Mouse (Mus musculus) right cerebral cortex, adult 2 months (tissue): Measurements from ENCODE around the gene Fxr2.

Experiments used
- DNase-seq, 2 experiments: peaks; one replicate each; pipeline ENCODE4 v3.0.0; 2021 to 2022; ENCODE audit warnings: low spot score in 2 of 2

Gene Fxr2

DNA sequence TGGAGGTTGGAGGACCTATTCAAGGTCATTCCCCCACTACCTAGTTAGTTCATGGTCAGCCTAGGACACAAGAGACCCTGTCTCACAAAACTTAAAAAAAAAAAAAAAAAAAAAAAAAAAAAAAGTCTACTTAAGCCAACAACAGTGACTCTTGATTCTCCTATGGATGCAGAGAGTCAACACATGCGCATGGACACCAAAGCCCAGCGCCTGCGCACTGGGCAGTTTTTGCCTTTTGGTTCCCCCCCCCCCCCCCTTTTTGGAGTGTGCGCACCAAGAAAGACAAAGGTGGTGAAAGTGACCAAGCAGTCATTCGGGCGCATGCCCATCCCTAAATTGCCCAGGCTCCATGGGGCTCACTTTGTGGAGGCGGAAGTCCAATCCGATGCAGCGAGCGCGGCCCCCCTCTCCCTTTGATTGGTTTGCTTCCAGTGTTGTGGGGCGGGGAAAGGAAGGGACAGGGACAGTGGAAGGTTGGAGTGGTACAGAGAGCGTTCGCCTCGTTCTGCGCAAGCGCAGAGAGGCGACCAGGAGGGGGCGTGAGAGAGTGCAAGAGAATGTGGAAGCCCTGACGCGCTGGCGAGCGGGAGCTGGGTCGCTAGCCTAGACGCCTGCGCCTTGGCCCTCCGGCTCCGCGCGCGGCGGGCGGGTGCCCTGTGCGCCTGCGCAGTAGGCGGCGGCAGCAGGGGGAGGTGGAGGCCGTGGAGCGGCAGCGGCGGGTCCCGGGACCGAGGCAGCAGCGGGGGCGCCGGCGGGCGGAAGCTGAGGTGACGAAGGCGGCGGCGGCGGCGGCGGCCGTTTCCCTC, at the start of gene Fxr2:
TSS of gene Fxr2 (plus strand) at position 707 of the 806 bp plus-strand sequence.
- peak; percentile 100 for DNase-seq

DNA sequence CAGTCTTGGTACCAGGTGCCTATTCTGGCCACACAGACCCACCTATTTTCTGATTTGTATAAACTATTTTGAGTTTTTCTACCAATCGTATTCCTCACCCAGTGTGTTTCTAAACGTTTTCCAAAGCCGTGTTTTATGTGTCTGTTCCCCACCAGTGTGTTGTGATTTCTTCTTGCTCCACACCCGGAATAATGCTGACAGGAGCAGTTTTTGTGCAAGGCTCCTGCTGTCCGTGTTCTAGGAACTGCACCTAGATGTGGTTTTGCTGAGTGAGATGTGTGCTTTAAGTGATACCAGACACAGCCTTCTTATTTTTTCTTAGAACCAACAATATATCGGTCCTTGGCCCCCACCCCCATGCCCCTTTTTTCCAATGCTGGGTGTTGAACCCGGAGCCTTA, 48.8 kb upstream of the Fxr2 start:
- DNase-seq, result no peak

DNA sequence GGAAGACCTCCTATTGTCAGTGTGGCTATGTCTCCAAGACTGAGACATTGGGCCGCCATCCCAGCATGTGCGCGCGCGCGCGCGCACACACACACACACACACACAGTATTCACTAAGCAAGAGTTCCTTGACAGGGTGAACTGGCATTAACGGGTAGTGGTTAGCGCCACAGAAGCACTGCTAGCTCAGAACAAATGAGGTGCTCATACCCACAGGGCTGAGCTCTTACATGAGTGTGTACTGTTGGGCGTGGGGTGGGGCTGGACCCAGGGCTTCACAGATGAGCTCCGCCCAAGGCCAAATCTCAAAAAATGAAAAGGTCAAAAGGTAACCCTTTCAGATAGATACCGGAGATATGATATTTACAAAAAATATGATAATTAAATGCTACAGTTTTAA, 47.9 kb upstream of the Fxr2 start:
- no peak for DNase-seq

DNA sequence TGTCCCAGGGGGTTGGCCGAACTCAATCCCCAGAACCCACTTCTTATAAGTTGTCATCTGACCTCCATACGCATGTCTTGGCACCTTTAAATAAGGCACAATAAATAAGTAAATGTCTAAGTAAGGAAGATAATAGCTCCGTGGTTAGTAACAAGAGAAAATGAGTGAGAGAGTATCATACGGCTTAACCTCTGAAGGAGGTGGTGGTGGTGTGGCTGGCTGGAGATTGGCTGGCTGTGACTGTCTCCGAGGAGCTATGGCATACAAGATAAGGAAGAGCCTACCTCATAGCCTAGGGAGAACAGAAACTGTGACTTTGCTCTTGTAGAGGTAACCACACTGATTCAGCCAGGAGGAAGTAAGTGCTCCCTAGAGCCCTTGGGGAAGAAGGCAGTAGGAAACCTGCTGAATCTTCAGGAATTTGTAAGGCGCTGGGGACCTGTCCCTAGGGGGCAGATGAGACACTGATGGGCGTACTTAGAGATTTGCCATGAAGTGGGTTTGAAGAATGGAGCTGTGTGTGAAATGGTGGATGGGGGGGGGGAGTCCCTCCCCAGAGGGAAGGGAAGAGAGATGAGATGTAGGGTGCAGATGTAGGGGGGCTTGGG, 47.0 kb upstream of the Fxr2 start:
- no peak for DNase-seq

DNA sequence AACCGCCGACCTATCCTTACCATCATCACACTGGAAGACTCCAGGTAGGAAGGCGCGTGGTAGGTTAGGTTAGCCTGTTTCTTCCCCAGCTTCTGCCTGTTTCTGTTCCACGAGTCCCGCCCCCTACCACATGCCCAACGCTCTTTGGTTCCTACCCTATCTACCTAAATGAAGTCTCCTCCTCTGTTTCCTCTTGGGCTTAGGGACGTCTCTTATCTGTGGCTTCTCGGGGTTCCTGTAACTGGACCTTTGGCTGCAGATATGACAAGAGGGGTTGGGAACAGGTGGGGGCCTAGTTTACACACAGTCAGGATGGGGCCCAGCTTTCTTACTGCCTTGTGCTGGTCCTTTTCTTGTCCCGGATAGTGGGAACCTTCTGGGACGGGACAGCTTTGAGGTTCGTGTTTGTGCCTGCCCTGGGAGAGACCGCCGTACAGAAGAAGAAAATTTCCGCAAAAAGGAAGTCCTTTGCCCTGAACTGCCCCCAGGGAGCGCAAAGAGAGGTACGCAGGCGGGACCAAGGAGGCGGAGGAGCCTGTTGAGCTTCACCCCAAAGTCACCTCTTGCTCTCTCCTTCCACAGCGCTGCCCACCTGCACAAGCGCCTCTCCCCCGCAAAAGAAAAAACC, 43.5 kb upstream of the Fxr2 start:
- DNase-seq, result no peak

DNA sequence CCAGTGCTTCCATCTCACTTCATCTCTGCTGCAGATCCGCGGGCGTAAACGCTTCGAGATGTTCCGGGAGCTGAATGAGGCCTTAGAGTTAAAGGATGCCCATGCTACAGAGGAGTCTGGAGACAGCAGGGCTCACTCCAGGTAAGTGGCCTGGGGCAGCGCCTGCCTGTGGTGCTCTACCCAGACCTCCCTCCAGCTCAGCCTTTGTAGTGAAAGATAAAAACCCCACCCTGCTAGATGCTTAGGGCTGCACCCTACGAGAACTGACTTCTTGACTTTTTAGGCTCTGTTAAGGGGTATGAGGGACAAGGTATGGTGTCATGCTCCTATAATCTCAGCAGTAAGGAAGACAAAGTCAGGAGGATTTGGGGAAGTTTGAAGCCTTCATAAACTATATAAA, 42.2 kb upstream of the Fxr2 start:
- DNase-seq, result no peak

DNA sequence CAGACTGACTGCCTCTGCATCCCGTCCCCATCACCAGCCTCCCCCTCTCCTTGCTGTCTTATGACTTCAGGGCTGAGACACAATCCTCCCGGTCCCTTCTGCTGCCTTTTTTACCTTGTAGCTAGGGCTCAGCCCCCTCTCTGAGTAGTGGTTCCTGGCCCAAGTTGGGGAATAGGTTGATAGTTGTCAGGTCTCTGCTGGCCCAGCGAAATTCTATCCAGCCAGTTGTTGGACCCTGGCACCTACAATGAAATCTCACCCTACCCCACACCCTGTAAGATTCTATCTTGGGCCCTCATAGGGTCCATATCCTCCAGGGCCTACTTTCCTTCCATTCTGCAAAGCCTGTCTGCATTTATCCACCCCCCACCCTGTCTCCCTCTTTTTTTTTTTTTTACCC, 41.4 kb upstream of the Fxr2 start:
- no peak for DNase-seq

DNA sequence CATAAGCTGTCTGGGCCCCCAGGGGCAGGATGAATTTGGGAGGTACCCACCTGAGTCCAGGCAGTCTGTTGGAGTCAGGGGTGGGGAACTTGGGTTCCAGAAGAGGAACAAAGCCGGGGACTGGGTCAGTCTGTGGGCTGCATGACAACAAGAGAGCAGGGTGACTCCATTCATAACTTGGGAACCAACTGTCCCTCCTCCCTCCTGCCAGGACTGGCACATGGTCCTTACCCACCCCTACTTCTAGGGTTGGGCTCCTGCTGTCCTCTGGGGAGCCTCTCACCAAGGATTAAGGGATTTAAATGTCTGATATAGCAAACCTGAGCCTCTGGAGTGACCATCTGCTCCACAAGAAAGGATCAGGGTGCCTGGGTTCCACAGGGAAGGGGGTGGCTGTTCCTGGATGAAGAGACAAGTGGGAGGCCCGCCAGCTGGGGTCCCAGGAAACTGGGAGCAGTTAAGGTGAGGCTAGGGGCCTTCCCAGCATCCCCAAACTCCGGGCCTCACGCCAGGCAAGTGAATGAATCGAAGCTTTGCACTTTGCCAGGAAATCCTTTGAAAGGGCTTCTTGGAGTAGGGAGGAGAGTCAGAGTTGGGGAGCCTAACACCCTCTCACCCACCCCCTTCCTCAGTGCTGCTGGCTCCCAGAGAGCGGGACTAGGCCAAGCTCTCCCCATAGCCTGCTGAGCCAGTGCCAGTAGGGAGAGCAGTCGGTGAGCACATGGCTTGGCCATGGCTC, 40.7 kb upstream of the Fxr2 start:
- DNase-seq, result peak; percentile 57 to 71

DNA sequence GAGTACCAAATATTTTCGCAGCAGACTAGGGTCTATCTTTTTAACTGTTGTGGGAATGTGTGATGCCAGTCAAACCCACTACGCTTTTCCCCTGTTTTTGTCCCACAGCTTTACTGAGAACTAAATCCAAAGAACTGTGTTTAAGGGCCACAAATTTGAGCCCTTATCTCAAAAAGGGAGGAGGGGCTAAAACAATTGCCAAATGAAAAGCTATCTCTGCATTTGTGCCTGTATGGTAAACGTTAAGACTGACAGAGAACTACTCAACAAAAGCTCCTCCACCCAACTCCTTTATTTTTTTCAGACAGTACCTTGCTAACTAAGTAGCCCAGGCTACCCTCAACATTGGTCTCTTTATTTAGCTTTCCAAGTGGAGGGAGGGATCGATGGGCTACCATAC, 40.0 kb upstream of the Fxr2 start:
- DNase-seq, result no peak

DNA sequence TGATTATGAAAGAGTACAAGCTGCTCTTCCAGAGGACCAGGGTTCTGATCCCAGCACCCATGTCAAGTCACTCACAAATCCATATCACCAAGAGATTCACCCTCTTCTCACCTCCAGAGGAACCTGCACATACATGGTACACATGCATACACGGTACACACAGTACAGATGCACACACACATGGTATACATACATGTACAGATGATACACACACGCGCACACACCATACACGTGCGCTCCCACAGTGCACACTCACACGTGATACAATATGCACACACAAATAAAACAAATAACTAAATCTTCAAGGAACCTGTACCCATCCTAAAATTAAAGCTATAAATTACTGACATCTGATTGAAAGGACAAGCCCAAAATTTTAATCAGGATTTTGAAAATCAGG, 37.9 kb upstream of the Fxr2 start:
- DNase-seq, result no peak

DNA sequence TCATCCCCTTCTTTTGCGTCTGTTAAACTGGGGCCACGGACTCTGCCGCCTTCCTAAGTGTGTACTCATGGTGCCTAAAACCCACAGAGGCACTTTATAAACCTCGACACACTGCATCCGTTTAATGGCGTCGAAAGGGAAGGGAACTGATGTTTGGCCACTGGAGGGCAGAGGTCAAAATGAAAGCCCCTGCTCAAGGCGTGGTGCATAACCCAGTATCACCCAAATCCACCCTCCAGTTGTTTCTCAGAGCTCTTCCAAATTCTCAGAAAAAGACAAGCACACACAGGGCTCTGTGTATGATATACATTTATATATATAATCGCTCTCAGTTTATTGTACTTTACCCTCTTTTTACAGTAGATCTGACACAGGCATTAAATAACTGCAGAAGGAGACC, 33.4 kb upstream of the Fxr2 start:
- no peak for DNase-seq

DNA sequence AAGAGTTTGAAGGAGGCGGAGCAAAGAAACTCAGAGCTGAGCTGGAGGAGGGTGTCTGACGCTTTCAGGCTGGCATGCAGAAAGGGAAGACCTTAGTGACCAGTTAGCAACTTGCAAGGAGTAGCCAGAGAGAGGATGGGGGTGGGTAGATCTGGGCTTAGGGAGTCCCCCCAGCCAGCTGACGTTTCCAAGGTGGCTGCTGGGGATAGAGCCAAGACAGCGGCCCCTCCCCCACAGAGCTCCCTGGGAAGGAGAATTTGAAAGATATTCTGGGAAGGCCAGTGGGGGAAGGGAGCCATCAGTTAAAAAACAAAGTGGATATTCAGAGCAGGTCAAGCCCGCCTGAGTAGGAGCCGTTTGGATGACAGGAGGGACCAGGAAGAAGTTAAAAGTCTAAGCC, 32.7 kb upstream of the Fxr2 start:
- peak; percentile 72 to 74 for DNase-seq

DNA sequence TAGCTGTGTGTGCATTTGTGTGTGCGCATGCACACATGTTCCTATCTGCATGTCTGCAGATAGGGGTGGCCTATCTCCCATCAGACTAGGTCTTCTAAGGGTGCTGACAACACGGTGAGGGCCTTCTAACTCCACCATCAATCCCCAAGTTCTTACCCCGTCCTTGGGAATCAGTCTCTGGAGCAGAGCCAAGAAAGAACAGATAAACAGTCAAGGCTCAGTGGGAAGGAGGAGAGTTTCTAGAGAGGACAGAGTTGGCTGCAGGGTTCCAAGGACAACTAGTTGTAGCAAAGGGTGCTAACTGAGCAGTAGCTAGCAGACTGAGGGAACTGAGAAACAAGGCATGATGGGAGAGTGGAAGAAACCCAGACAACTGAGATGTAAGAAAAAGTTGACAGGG, 31.0 kb upstream of the Fxr2 start:
- DNase-seq, result no peak

DNA sequence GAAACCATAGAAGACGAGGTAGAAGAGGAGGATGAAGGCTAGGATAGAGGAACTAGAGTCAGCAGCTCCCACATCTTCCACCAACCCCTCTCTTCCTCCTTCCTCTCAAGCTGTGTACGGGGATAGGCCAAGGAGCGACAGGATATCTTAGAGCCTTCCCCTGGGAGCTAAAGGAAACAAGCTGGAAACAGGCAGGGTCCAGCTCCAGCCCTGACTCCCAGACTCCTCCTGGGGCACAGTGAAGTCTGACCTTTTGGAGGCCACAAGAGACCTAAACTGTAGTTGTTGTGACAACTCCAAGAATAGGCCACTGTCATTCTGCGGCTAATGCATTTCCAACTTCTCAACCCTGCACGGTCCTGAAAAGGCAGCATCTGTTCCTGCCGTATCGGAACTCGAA, 29.3 kb upstream of the Fxr2 start:
- no peak for DNase-seq

DNA sequence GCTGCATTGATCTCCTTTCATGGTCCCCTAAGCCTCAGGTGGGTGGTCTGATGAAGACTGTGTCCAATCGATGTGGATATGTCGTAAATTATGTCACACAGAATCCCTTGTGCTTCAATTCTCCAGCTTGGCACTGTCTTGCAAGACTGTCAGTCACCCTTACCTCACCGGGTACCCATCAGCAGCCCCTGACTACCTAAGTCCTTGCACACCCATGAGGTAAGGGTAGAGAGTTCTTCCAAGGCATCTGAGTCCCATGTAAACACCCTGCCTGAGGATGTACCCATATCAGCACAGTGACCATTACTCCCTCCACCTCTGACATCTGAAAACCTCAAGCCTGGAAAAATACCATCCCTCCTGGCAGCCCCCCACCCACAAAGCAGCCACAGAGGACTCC, 28.4 kb upstream of the Fxr2 start:
- peak in 1 of 2 experiments; percentile 32 for DNase-seq

DNA sequence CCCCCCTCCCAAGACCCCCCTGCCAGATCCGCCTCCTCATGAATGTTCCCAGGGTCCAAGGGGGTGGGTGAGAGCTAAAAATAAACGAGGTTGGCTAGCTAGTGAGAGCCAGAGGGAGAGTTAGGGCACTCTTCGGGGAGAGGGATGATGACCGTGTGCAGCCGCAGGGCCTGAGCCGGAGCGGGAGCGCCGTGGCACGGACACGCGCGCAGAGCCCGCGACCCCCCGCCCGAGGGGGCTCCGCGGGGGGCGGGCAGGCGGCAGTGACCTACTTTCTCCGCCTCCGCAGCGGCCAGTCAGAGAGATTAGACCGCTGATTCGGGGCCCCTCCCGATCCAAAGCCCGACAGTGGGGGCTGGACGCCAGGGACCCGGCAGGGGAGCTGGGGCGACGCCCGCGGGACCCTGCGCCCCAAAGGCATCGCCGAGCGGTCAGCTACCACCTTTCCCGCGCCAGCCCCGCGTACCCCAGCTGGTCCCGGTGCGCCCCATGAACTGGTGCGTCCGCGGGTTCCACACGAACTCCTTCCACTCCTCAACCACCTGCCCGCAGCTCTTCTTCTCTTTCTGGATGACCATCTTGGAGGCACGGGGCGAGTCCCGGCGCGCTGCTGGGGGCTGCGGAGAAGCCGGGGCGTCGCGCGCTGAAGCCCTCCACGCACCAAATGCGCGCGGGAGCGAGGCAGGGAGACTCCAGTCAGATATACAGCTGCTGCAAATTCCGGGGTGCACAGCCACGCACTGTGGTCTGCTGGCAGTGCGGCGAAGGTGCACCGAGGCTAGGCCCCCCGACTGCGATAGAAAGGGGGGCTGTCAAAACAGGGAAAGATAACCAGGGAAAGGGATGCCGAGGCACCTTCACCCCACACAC, 27.8 kb upstream of the Fxr2 start:
- DNase-seq, result peak in 1 of 2 experiments; percentile 38

DNA sequence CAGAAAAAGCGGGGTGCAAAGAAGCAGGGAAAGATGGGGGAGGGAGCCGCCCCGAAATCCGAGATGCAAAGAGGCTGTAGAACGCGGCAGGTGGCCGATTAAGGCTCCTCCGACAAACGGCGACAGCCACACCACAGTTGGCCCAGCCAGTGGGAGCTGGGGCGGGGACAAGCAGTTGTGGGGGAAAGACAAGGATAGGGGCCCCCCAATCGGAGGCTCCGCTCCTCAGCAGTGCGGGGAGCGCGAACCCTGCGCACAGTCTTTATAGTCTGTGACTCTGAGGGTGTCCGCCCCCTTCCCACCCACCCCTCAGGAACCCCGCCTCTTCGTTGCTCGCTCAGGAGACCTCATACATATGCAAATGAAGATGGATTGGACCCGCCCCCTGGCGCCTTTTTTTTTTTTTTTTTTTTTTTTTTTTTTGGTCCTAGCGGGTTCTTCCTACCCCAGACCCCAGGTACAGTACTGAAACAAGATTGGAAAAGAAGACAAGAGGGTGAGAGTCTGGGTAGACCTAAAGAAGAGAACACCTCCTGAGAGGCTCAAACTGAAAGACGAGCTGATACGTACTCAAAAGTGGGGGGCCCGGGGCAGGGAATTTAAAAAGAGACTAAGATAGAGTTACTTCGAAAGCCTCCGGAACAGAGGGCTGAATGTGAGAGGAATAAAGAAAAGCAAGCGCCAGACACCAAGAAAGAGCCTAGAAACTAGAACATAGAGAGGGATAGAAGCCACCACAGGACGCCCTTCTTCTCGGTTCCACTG, 26.9 kb upstream of the Fxr2 start, which contains the start of gene Atp1b2:
TSS of gene Atp1b2 (minus strand) at position 217 of the 765 bp plus-strand sequence.
- DNase-seq, result peak; percentile 76 to 80

DNA sequence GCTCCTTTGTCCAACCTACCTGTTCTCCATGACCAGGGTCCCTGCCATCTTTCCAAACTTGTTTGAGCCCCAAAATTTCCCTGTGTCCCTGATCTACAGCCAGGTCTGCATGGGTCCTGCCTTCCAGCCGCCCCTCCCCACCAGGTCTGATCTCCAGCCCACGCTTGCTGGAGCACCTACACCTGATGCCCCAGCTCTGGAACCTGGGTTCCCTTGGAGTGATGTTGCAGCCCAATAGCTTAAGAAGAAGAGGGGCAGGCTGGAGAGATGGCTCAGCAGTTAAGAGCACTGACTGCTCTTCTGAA, 26.3 kb upstream of the Fxr2 start:
- no peak for DNase-seq

DNA sequence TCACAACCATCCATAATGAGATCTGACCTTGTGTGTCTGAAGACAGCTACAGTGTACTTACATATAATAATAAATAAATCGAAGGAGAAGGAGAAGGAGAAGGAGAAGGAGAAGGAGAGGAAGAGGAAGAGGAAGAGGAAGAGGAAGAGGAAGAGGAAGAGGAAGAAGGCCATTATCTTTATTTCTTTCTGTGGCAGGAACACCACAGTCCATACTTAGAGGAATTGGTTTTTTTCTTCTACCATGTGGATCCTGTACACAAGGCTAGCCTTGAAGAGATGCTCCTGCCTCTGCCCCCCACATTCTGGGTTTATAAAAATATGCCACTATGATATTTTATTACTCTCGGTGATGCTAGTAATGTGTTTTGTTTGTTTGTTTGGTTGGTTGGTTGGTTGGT, 26.0 kb upstream of the Fxr2 start:
- no peak for DNase-seq

DNA sequence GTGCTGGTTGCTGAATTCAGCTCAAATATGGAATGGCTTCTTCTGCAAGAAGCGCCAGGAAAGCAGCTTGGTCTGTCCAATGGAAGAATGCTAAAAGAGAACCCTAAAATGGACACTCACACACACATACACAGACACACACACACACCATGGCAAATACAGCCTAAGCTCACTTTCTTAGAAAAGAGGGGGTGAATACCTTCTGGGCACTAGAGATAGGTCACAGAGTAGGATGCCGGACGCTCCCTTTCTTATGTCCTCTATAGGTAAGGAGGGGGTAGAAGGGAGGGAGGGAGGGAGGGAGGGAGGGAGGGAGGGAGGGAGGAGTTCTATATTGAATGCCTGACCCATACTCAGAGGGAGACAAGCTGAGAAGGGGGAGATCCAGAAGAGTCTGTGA, 24.3 kb upstream of the Fxr2 start:
- DNase-seq, result no peak

DNA sequence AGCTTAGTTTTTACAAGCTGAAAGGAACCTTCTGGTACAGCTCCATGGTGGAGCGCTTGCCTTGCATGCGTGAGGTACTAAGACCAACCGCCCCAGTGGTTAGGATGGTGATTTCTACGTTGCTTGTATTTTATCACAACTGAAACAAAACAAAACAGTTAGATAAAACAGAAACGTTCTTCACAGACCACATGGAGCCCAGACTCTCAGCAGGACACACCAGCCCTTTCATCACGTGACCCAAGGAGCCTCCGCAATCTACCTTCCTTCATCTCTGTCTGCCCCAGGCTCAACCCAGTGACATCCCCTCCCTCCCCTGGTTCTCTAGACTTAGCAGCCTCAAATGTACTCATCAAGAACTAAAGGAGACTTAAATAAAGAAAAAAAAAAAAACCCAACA, 23.4 kb upstream of the Fxr2 start:
- DNase-seq, result no peak
